Mouse (Mus musculus) heart, embryonic 11.5 days (tissue): ENCODE measurements around the gene Mfsd9. TPM values are rescaled to one million over a fixed set of nuclear protein-coding genes. Genes with fewer than 3 reads are reported as not detected.

Experiments
- ATAC-seq: fragments of 200-750 bp; cut with Nextera tagmentation; replicated peaks from 2 replicates; pipeline ENCODE4 v1.8.0; 2017; ENCODE audit warnings: moderate library complexity; ENCODE audit not compliant: insufficient number of reproducible peaks, low FRiP score, low TSS enrichment
- H3K27ac ChIP-seq: fragments of 300-500 bp; sonication (generic); 2 replicates; pipeline ENCODE4 v1.5.1; 2014; ENCODE audit warnings: mild to moderate bottlenecking, low read depth, low read length
- H3K27me3 ChIP-seq: fragments of 300-500 bp; sonication (generic); 2 replicates; pipeline ENCODE4 v1.6.1; 2014; ENCODE audit warnings: mild to moderate bottlenecking, low read length, mixed read lengths; ENCODE audit not compliant: control insufficient read depth, insufficient read depth
- H3K36me3 ChIP-seq: fragments of 300-500 bp; sonication (generic); 2 replicates; pipeline ENCODE4 v1.6.1; 2014; ENCODE audit warnings: mild to moderate bottlenecking, low read length, moderate library complexity, mixed read lengths; ENCODE audit not compliant: control insufficient read depth, insufficient read depth
- H3K4me1 ChIP-seq: fragments of 300-500 bp; sonication (generic); 2 replicates; pipeline ENCODE4 v1.6.1; 2014; ENCODE audit warnings: low read length; ENCODE audit not compliant: control insufficient read depth, insufficient read depth
- H3K4me2 ChIP-seq: fragments of 300-500 bp; sonication (generic); 2 replicates; pipeline ENCODE4 v1.6.1; 2014; ENCODE audit warnings: mild to moderate bottlenecking, moderate library complexity
- H3K4me3 ChIP-seq: fragments of 300-500 bp; sonication (generic); 2 replicates; pipeline ENCODE4 v1.5.1; 2014; ENCODE audit warnings: low read depth, low read length
- H3K9ac ChIP-seq: fragments of 300-500 bp; sonication (generic); 2 replicates; pipeline ENCODE4 v1.6.1; 2014; ENCODE audit warnings: mild to moderate bottlenecking, low read depth, low read length, moderate library complexity
- H3K9me3 ChIP-seq: fragments of 300-500 bp; sonication (generic); replicated peaks from 2 replicates; pipeline ENCODE4 v1.6.1; 2016; ENCODE audit warnings: low read length; ENCODE audit not compliant: control insufficient read depth
- WGBS: fragments of 180-500 bp; shearing (Covaris S2); extraction: QIAGEN DNeasy Blood & Tissue Kit; methylation state at CpG from one replicate; pipeline ENCODE4 v1.1.7; 2014; ENCODE audit not compliant: insufficient replicate concordance; 5-methylcytosine and 5-hydroxymethylcytosine counted together
- polyA plus RNA-seq: library from polyadenylated mRNA; unstranded; fragments of >200 nt; fragmentation: Nextera tagmentation; extraction: Ambion mirVana; gene quantifications from 2 replicates; pipeline ENCODE4 v1.2.1, GENCODE M21; 2014

Gene Mfsd9
- polyA plus RNA-seq, 1 experiment from 2014 or later: 1.9 TPM

DNA sequence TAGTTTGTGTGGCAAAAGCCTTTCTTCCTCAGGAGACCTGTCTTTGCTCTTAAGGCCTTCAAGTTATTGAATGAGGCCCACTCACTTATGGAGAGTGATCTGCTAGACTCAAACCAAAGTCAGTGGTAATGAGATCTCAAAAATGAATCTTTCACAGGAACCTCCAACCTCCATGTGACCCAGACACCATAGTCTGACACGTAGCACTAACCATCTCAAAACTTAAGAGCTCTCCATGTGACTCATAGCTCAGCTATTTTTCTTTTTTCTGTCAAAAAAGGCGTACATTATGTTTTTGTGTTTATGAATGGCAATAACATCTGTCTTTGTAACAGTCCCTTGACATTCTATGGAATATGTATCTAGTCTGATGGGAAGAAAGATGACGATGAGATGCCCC, 18.2 kb upstream of the Mfsd9 start:
- H3K27ac ChIP-seq: no peak overlapping the region
- 84% methylated on average over 3 of the region's 3 CpGs for WGBS
- no peak overlapping the region for H3K9ac ChIP-seq
- H3K27me3 ChIP-seq: no peaks in the 10 kb centered on the region
- H3K36me3 ChIP-seq: no peaks in the 10 kb centered on the region
- no peak overlapping the region for H3K4me3 ChIP-seq
- no peak overlapping the region for H3K4me2 ChIP-seq
- no peak for ATAC-seq
- peaks cover 5% of the 10 kb centered on the region; the same call in 1 of the 2 replicates for H3K4me1 ChIP-seq
- H3K9me3 ChIP-seq: no peaks in the 10 kb centered on the region

DNA sequence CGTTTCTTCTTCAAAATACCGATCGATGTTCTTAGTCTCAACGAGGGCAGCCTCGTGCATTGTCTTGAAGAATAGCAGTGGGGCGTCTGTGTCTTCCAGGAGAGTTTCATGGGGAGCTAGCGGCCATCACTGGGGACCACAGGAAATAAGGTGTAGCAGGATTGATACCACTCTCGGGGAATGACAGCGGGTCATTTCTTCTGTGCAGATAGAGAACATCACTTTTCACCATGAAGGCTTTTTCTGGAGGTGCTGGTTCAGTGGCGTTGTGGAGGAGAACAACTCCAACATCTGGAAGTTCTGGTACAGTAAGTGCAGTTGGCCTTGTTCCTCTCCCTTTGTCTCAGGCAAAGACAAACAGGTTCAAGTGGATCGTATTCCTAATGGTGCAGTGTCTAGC, 15.4 kb upstream of the Mfsd9 start:
- 83% methylated on average over 11 of the region's 11 CpGs for WGBS
- peak overlapping the region; percentile 36 for H3K4me2 ChIP-seq
- peak overlapping the region; percentile 57 for H3K27ac ChIP-seq
- H3K9me3 ChIP-seq: no peaks in the 10 kb centered on the region
- H3K4me3 ChIP-seq: no peak overlapping the region
- no peaks in the 10 kb centered on the region for H3K36me3 ChIP-seq
- peaks cover 7% of the 10 kb centered on the region; the same call in 1 of the 2 replicates for H3K4me1 ChIP-seq
- no peak overlapping the region for H3K9ac ChIP-seq
- no peak for ATAC-seq
- H3K27me3 ChIP-seq: no peaks in the 10 kb centered on the region

DNA sequence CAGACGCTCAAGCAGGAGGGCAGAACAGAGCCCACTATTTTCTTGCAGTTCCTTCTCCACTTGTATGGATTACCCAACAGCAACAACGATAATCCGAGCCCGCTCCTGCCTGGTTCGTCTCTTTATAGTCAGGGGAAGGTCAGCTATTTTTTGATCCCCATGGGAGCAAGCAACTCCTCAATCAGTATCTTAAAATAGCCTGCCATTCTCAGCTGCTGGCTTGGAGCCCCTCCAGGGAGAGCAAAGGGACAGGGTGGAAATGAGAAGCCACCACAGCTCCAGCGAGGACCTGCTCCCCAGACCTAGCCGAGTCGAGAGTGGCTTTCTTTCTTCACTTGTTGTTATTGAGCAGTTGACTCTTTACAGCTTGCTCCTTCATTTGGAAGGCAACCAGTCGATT, 14.9 kb upstream of the Mfsd9 start, which contains the start of gene Tmem182:
Tmem182 (plus strand) TSS at position 251 of the 400 bp plus-strand sequence.
- Histone ChIP-seq H3K9ac (no peak within 1 kb of the TSS), H3K27ac (peak within 1 kb of the TSS; percentile 57), H3K27me3 (no peaks in the 10 kb centered on the region), H3K4me3 (no peak within 1 kb of the TSS), H3K36me3 (no peaks in the 10 kb centered on the region), H3K4me2 (peak within 1 kb of the TSS; percentile 36), H3K9me3 (no peaks in the 10 kb centered on the region), H3K4me1 (peaks cover 7% of the 10 kb centered on the region; the same call in 1 of the 2 replicates)
- ATAC-seq: no peak
- WGBS: 33% methylated on average over 9 of the region's 9 CpGs

- 81% methylated on average over 12 of the region's 12 CpGs for WGBS
These were observed 13.6 kb upstream of the Mfsd9 start for GRCm38 (mm10) chr1:40804118-40804517.

GRCm38 (mm10) chr1:40802759-40803158, 12.3 kb upstream of the Mfsd9 start:
- Histone ChIP-seq H3K9me3 (no peaks in the 10 kb centered on the region), H3K9ac (no peak overlapping the region), H3K4me1 (peaks cover 7% of the 10 kb centered on the region; the same call in 1 of the 2 replicates), H3K4me2 (no peak overlapping the region), H3K4me3 (no peak overlapping the region), H3K27ac (no peak overlapping the region), H3K36me3 (no peaks in the 10 kb centered on the region), H3K27me3 (no peaks in the 10 kb centered on the region)
- WGBS: 21% methylated on average over 3 of the region's 3 CpGs
- ATAC-seq: no peak

More at GRCm38 (mm10) chr1:40804118-40804517, 13.6 kb upstream of the Mfsd9 start:
- no peaks in the 10 kb centered on the region for H3K9me3 ChIP-seq
- no peak overlapping the region for H3K4me2 ChIP-seq
- no peak overlapping the region for H3K9ac ChIP-seq
- H3K4me3 ChIP-seq: no peak overlapping the region
- H3K27me3 ChIP-seq: no peaks in the 10 kb centered on the region
- no peaks in the 10 kb centered on the region for H3K36me3 ChIP-seq
- H3K27ac ChIP-seq: no peak overlapping the region
- peaks cover 7% of the 10 kb centered on the region; the same call in 1 of the 2 replicates for H3K4me1 ChIP-seq
- no peak for ATAC-seq

DNA sequence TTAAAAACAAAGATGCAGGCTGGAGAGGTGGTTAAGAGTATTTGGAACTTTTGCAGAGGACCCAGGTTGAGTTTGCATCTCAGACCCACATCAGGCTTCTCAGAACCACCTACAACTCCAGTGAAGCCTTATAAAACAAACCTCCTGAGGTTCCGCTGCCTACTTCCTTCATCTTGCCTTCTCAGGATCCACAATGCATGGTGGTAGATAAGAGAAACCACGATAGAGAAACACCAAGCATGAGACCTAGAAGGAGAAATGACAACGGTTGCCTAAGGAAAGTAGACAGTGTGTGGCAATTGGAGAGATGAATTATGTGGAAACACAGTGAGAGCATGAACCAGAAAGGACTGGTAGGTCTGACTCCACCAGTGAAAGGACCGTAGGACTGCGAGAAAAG, 10.4 kb upstream of the Mfsd9 start:
- Histone ChIP-seq H3K36me3 (no peaks in the 10 kb centered on the region), H3K9ac (no peak overlapping the region), H3K4me2 (no peak overlapping the region), H3K27me3 (no peaks in the 10 kb centered on the region), H3K27ac (no peak overlapping the region), H3K4me1 (peaks cover 7% of the 10 kb centered on the region; the same call in 1 of the 2 replicates), H3K9me3 (no peaks in the 10 kb centered on the region), H3K4me3 (no peak overlapping the region)
- no peak for ATAC-seq
- WGBS: 75% methylated on average over 5 of the region's 5 CpGs

GRCm38 (mm10) chr1:40799121-40799520, 8.6 kb upstream of the Mfsd9 start:
- Histone ChIP-seq H3K9me3 (no peaks in the 10 kb centered on the region), H3K9ac (no peak overlapping the region), H3K27me3 (no peaks in the 10 kb centered on the region), H3K36me3 (no peaks in the 10 kb centered on the region), H3K27ac (no peak overlapping the region), H3K4me1 (peaks cover 6% of the 10 kb centered on the region; the same call in 1 of the 2 replicates), H3K4me3 (no peak overlapping the region), H3K4me2 (no peak overlapping the region)
- 80% methylated on average over 8 of the region's 8 CpGs for WGBS
- no peak for ATAC-seq

DNA sequence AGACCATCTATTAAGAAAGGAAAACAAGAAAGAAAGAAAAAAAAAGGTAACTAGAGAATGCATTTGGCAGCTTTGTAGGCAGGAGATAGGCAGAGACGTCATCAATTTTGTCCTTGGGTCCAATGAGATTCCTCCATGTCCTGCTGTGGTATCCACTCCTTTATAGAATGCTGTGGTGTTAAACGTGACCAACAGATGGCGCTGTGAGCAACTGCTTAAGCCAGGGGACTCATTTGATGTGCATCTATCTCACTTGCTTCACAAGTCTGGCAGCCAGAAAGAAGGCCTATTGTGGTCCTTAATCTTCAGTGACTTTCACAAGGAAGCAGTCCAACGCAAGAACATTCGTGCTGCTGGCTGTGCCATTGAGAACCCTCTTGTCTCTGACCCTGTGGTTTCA, 6.9 kb upstream of the Mfsd9 start:
- H3K9ac ChIP-seq: no peak overlapping the region
- no peak for ATAC-seq
- H3K9me3 ChIP-seq: no peaks in the 10 kb centered on the region
- H3K36me3 ChIP-seq: no peaks in the 10 kb centered on the region
- no peaks in the 10 kb centered on the region for H3K4me1 ChIP-seq
- no peak overlapping the region for H3K4me3 ChIP-seq
- H3K27ac ChIP-seq: no peak overlapping the region
- no peak overlapping the region for H3K4me2 ChIP-seq
- WGBS: 18% methylated on average over 5 of the region's 5 CpGs
- no peaks in the 10 kb centered on the region for H3K27me3 ChIP-seq

DNA sequence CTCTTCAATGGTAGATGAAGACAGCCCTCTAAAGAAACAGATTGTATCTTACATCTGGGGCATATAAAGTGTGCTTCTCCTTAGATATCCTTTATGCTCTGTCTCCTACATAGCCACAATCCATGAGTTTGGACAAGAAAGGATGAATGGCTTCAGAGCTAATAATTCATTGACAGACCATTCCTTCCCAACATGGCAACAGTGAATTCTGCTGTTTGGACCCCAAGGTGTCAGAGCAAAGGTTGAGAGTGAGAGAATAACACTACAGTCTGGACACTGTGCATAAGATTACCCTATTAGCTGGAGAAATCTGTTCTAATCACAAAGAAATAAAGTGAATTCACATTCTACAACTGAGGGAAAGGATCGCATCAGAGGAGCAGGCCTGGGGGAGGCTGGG, 5.0 kb upstream of the Mfsd9 start:
- Histone ChIP-seq H3K9ac (no peak overlapping the region), H3K4me2 (no peak overlapping the region), H3K9me3 (no peaks in the 10 kb centered on the region), H3K4me1 (no peaks in the 10 kb centered on the region; the same call in 1 of the 2 replicates), H3K27ac (no peak overlapping the region), H3K27me3 (no peaks in the 10 kb centered on the region), H3K4me3 (no peak overlapping the region), H3K36me3 (no peaks in the 10 kb centered on the region)
- ATAC-seq: no peak
- 83% methylated on average over 1 of the region's 1 CpGs for WGBS
